In the genomic region with DNA sequence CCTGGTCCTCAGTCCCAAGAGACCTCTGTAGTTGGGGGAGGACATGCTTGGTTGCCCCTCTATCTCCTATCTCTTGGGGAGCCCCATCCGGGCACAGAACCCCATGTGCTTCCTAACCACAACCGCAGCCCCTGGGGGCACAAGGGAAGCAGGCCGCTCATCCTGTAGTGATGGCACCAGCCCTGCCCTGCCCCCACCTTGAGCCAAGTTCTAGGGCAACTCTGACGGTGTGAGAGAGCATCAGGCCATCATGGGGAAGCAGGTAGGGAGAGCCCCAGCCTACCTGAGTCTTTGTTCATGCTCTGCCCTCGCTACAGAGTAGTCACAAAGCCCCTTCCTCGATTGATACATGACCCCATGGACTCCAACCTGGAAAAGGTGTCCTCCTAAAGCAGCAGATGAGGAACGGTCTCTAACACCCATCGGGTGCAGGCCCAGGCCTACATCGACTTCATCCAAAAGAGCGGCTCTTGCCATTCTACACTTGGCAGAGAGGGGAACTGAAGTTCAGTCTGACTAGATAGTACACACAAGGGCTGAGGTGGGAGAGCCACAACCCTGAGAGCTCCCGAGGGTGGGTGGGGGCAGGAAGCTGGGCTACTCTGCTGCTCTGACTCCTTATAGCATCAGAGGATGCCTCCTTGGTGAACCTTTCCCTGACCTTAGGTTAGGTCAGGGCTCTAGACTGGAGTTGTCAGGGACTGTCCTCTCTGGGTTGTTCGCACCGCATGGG, we compare ENCODE assay signal across 11 mouse cellular contexts. TPM values are rescaled to one million over a fixed set of nuclear protein-coding genes. Genes with fewer than 3 reads are reported as not detected.
DNase-seq lines count a peak whose midpoint lies in the region; ATAC-seq lines count a peak whose summit lies in the region.
"Had no signal": no experiment of that assay in that cellular context is flagged by ENCODE, and none has a peak within 500 bp of the region (broad histone marks: within the 10 kb centered on the region; RNA-seq: fewer than 3 reads in every experiment).

No protein-coding gene starts in this region.

- intact Hi-C loops in heart, postnatal 14 days (cut with DNase I), result no loop called here

- H3K27ac ChIP-seq in heart, embryonic 10.5 days, result peak overlapping the region; percentile 65
- no peak overlapping the region for H3K27ac ChIP-seq in hindbrain, embryonic 14.5 days
- H3K27ac ChIP-seq: heart, embryonic 15.5 days had no signal

- no peak overlapping the region for H3K4me3 ChIP-seq in heart, embryonic 10.5 days
- H3K4me3 ChIP-seq in hindbrain, embryonic 14.5 days (replicated peaks; ENCODE audit: low read length), result no peak overlapping the region

- 83% methylated on average over 13 of the region's 13 CpGs for WGBS in heart, embryonic 10.5 days
- 86% methylated on average over 13 of the region's 13 CpGs for WGBS in hindbrain, embryonic 14.5 days

- no peaks in the 10 kb centered on the region for H3K36me3 ChIP-seq in heart, embryonic 10.5 days
- H3K36me3 ChIP-seq in hindbrain, embryonic 14.5 days (replicated peaks; ENCODE audit: control insufficient read depth, insufficient read depth), result no peaks in the 10 kb centered on the region
- H3K36me3 ChIP-seq: G1E; heart, embryonic 15.5 days had no signal

- peaks cover 43% of the 10 kb centered on the region for H3K27me3 ChIP-seq in heart, embryonic 10.5 days (ENCODE audit: insufficient read depth, poor library complexity, severe bottlenecking)
- H3K27me3 ChIP-seq in hindbrain, embryonic 14.5 days (ENCODE audit: control insufficient read depth, insufficient read depth, low read length), result no peaks in the 10 kb centered on the region

- peaks cover 50% of the 10 kb centered on the region for H3K4me1 ChIP-seq in heart, embryonic 10.5 days
- peaks cover 16% of the 10 kb centered on the region for H3K4me1 ChIP-seq in hindbrain, embryonic 14.5 days (replicated peaks; ENCODE audit: control insufficient read depth, insufficient read depth, low read length)

- no peaks in the 10 kb centered on the region for H3K9me3 ChIP-seq in heart, embryonic 10.5 days
- no peaks in the 10 kb centered on the region for H3K9me3 ChIP-seq in hindbrain, embryonic 14.5 days (ENCODE audit: control insufficient read depth, low read length)
- H3K9me3 ChIP-seq: G1E; heart, embryonic 15.5 days had no signal

- H3K9ac ChIP-seq in hindbrain, embryonic 14.5 days, result no peak overlapping the region

- peak overlapping the region; percentile 80; the same call in 1 of the 2 replicates for H3K4me2 ChIP-seq in hindbrain, embryonic 14.5 days (replicated peaks)

- ATAC-seq in hindbrain, embryonic 14.5 days (ENCODE audit: low FRiP score), result peak; percentile 13; the same call in 1 of the 2 replicates
- no peak for ATAC-seq in cerebellum, adult (ENCODE audit: insufficient number of reproducible peaks, low FRiP score, low TSS enrichment)

- no peak for DNase-seq in heart, embryonic 10.5 days (ENCODE audit: low spot score)
- no peak for DNase-seq in heart, postnatal 14 days
- peak; percentile 12 for DNase-seq in 416B (ENCODE audit: low read depth)
- DNase-seq in hindbrain, embryonic 14.5 days (ENCODE audit: low spot score), result no peak
- peak; percentile 18 for DNase-seq in naive thymus-derived CD4-positive, alpha-beta T cell, adult 2 months (ENCODE audit: low read depth)
- no peak for DNase-seq in testis, postnatal 10 days (ENCODE audit: low spot score)
- DNase-seq in cerebellum, adult 11 months, result no peak
- DNase-seq: cerebellum, adult 8-10 months had no signal

RNA-seq across cellular contexts. Expression of gene Lrrc32, which starts 0.5 kb away (rescaled TPM):
- polyA plus RNA-seq in heart, embryonic 10.5 days (2016; fragmentation: Nextera tagmentation; extraction: Ambion mirVana), result 4.8 and 7.3 TPM in 2 replicates
- total RNA-seq in heart, postnatal 14 days (2021), result 10 to 100 TPM; 11.9 to 15.4 TPM
- 5.1 and 7.2 TPM in 2 replicates for polyA plus RNA-seq in hindbrain, embryonic 14.5 days (2014; fragmentation: Nextera tagmentation; extraction: Ambion mirVana)
- polyA plus RNA-seq: G1E had no signal

RNA-seq across cellular contexts. Expression of gene Gucy2d, which starts 48.3 kb away (rescaled TPM):
- not detected in 2 replicates for polyA plus RNA-seq in heart, embryonic 10.5 days (2016; fragmentation: Nextera tagmentation; extraction: Ambion mirVana)
- under 1 TPM in 1 of 2 experiments, not detected in 1; 0.17 TPM for total RNA-seq in heart, postnatal 14 days (2021)
- 0.19 and 0.39 TPM in 2 replicates for polyA plus RNA-seq in hindbrain, embryonic 14.5 days (2014; fragmentation: Nextera tagmentation; extraction: Ambion mirVana)
- polyA plus RNA-seq: G1E; heart, embryonic 15.5 days had no signal

Comparison
In these comparisons a context has a peak if more than half of its experiments do, and no peak if none do; other contexts are left out.
1. DNase-seq: peak in 416B (single experiment) and naive thymus-derived CD4-positive, alpha-beta T cell, adult 2 months (single experiment); none in heart, embryonic 10.5 days (single experiment), heart, postnatal 14 days (0 of 2), hindbrain, embryonic 14.5 days (single experiment), testis, postnatal 10 days (single experiment) and cerebellum, adult 11 months (single experiment).